Mouse (Mus musculus) adrenal gland, postnatal 14 days (tissue): ENCODE data around the gene Thada. TPM values are rescaled to one million over a fixed set of nuclear protein-coding genes. Genes with fewer than 3 reads are reported as not detected.
A peak's percentile ranks its signal among the peaks of the same experiment; 100 is the strongest.
"Not testable (repeated sequence)": the region's sequence is repeated elsewhere in the genome, so short reads cannot be mapped to it uniquely, and the experiment has no call there.

ENCODE experiments used
- DNase-seq: peaks from one replicate; pipeline ENCODE4 v3.0.0; 2021; ENCODE audit warnings: mixed read lengths
- total RNA-seq: library from RNA; stranded (reverse); gene quantifications from 2 replicates; pipeline ENCODE4 v1.2.3, GENCODE M21; 2021

The Thada gene
- total RNA-seq, 1 experiment from 2014 or later = 18.9 TPM

GRCm38 (mm10) chr17:84215264-84215960 is 250.6 kb downstream of the Thada start:
- DNase-seq = peak; percentile 57

GRCm38 (mm10) chr17:84213464-84213863 is 252.5 kb downstream of the Thada start:
- DNase-seq = no peak

- no peak for DNase-seq
These were observed 258.4 kb downstream of the Thada start for GRCm38 (mm10) chr17:84207611-84208010.

- DNase-seq = no peak
These were observed 259.8 kb downstream of the Thada start for GRCm38 (mm10) chr17:84206239-84206638.

- DNase-seq = no peak
These were observed 261.0 kb downstream of the Thada start for GRCm38 (mm10) chr17:84204962-84205361.

GRCm38 (mm10) chr17:84203340-84203739 is 262.7 kb downstream of the Thada start:
- DNase-seq = no peak

- no peak for DNase-seq
These were observed 264.8 kb downstream of the Thada start for GRCm38 (mm10) chr17:84201183-84201582.

GRCm38 (mm10) chr17:84197912-84198344 is 268.1 kb downstream of the Thada start:
- DNase-seq = no peak

GRCm38 (mm10) chr17:84196329-84196728 is 269.7 kb downstream of the Thada start:
- DNase-seq = peak; percentile 41

- no peak for DNase-seq
These were observed 270.2 kb downstream of the Thada start for GRCm38 (mm10) chr17:84195835-84196234.

- DNase-seq = no peak
These were observed 271.0 kb downstream of the Thada start for GRCm38 (mm10) chr17:84195003-84195395.

- DNase-seq = no peak
These were observed 271.6 kb downstream of the Thada start for GRCm38 (mm10) chr17:84194282-84195002.

- DNase-seq = no peak
These were observed 272.6 kb downstream of the Thada start for GRCm38 (mm10) chr17:84193411-84193810.

- no peak for DNase-seq
These were observed 274.1 kb downstream of the Thada start for GRCm38 (mm10) chr17:84191946-84192345.

GRCm38 (mm10) chr17:84190885-84191284 is 275.1 kb downstream of the Thada start:
- peak; percentile 91 for DNase-seq

- peak; percentile 69 for DNase-seq
These were observed 276.7 kb downstream of the Thada start for GRCm38 (mm10) chr17:84189127-84189854.

GRCm38 (mm10) chr17:84188374-84188961 is 277.5 kb downstream of the Thada start:
- peak; percentile 97 for DNase-seq

GRCm38 (mm10) chr17:84187727-84188373 is 278.2 kb downstream of the Thada start, which contains the start of gene Zfp36l2:
Gene Zfp36l2, minus strand, starts transcription at chr17:84187947.
- DNase-seq = peak; percentile 98

- not testable (repeated sequence) for DNase-seq
These were observed 278.7 kb downstream of the Thada start for GRCm38 (mm10) chr17:84187264-84187663.

- peak; percentile 75 for DNase-seq
These were observed 279.4 kb downstream of the Thada start for GRCm38 (mm10) chr17:84186451-84187202.
